Mouse (Mus musculus) neural tube, embryonic 13.5 days (tissue): ENCODE measurements around the gene Nt5e. TPM values are rescaled to one million over a fixed set of nuclear protein-coding genes. Genes with fewer than 3 reads are reported as not detected.

Source experiments
- ATAC-seq: fragments of 200-750 bp; cut with Nextera tagmentation; 2 replicates; pipeline ENCODE4 v1.8.0; 2017; ENCODE audit warnings: low read depth, mild to moderate bottlenecking, moderate TSS enrichment, moderate library complexity
- H3K27ac ChIP-seq: fragments of 300-500 bp; sonication (generic); replicated peaks from 2 replicates; pipeline ENCODE4 v1.5.1; 2015; ENCODE audit warnings: moderate library complexity, mild to moderate bottlenecking, inconsistent platforms
- H3K27me3 ChIP-seq: fragments of 300-500 bp; sonication (generic); 2 replicates; pipeline ENCODE4 v1.6.1; 2015; ENCODE audit warnings: mild to moderate bottlenecking, inconsistent platforms
- H3K36me3 ChIP-seq: fragments of 300-500 bp; sonication (generic); 2 replicates; pipeline ENCODE4 v1.6.1; 2015; ENCODE audit warnings: mild to moderate bottlenecking, inconsistent platforms
- H3K4me1 ChIP-seq: fragments of 300-500 bp; sonication (generic); replicated peaks from 2 replicates; pipeline ENCODE4 v1.6.1; 2015; ENCODE audit warnings: inconsistent platforms
- H3K4me2 ChIP-seq: fragments of 300-500 bp; sonication (generic); 2 replicates; pipeline ENCODE4 v1.6.1; 2015; ENCODE audit warnings: inconsistent platforms, mild to moderate bottlenecking, moderate library complexity
- H3K4me3 ChIP-seq: fragments of 300-500 bp; sonication (generic); 2 replicates; pipeline ENCODE4 v1.5.1; 2015; ENCODE audit warnings: mild to moderate bottlenecking, inconsistent platforms
- H3K9ac ChIP-seq: fragments of 300-500 bp; sonication (generic); 2 replicates; pipeline ENCODE4 v1.6.1; 2015; ENCODE audit warnings: moderate library complexity, mild to moderate bottlenecking, inconsistent platforms
- H3K9me3 ChIP-seq: fragments of 300-500 bp; sonication (generic); 2 replicates; pipeline ENCODE4 v1.6.1; 2016; ENCODE audit warnings: inconsistent platforms
- WGBS: fragments of 180-500 bp; shearing (Covaris S2); methylation state at CpG from one replicate; pipeline ENCODE4 v1.1.7; 2015; 5-methylcytosine and 5-hydroxymethylcytosine counted together
- polyA plus RNA-seq: library from polyadenylated mRNA; unstranded; fragments of >200 nt; fragmentation: Nextera tagmentation; extraction: Ambion mirVana; gene quantifications from 2 replicates; pipeline ENCODE4 v1.2.1, GENCODE M21; 2015

Gene Nt5e
- polyA plus RNA-seq, 1 experiment from 2014 or later: 0.87 TPM

GRCm38 (mm10) chr9:88367751-88368150 is 40.8 kb downstream of the Nt5e start:
- ATAC-seq: no peak
- H3K4me1 ChIP-seq: no peaks in the 10 kb centered on the region
- no peak overlapping the region for H3K27ac ChIP-seq
- no peak overlapping the region for H3K9ac ChIP-seq
- no peak overlapping the region for H3K4me3 ChIP-seq
- 68% methylated on average over 1 of the region's 1 CpGs for WGBS
- H3K27me3 ChIP-seq: no peaks in the 10 kb centered on the region
- no peak overlapping the region for H3K4me2 ChIP-seq
- no peaks in the 10 kb centered on the region for H3K9me3 ChIP-seq
- no peaks in the 10 kb centered on the region for H3K36me3 ChIP-seq

GRCm38 (mm10) chr9:88368476-88368875 is 41.5 kb downstream of the Nt5e start:
- H3K4me1 ChIP-seq: no peaks in the 10 kb centered on the region
- no peaks in the 10 kb centered on the region for H3K27me3 ChIP-seq
- H3K4me3 ChIP-seq: no peak overlapping the region
- H3K9me3 ChIP-seq: no peaks in the 10 kb centered on the region
- H3K9ac ChIP-seq: no peak overlapping the region
- no peak for ATAC-seq
- 93% methylated on average over 5 of the region's 5 CpGs for WGBS
- H3K36me3 ChIP-seq: no peaks in the 10 kb centered on the region
- H3K27ac ChIP-seq: no peak overlapping the region
- H3K4me2 ChIP-seq: no peak overlapping the region

GRCm38 (mm10) chr9:88369666-88370065 is 42.7 kb downstream of the Nt5e start:
- no peak overlapping the region for H3K27ac ChIP-seq
- H3K36me3 ChIP-seq: 0 out of 2 replicates have a peak, but pooled peaks cover 1% of the 10 kb centered on the region
- H3K9ac ChIP-seq: no peak overlapping the region
- 93% methylated on average over 2 of the region's 2 CpGs for WGBS
- no peaks in the 10 kb centered on the region for H3K4me1 ChIP-seq
- no peak overlapping the region for H3K4me3 ChIP-seq
- H3K4me2 ChIP-seq: no peak overlapping the region
- H3K27me3 ChIP-seq: no peaks in the 10 kb centered on the region
- no peak for ATAC-seq
- H3K9me3 ChIP-seq: no peaks in the 10 kb centered on the region

- Histone ChIP-seq H3K4me2 (no peak overlapping the region), H3K9ac (no peak overlapping the region), H3K27ac (no peak overlapping the region), H3K36me3 (peaks cover 5% of the 10 kb centered on the region; the same call in 1 of the 2 replicates), H3K4me1 (no peaks in the 10 kb centered on the region), H3K9me3 (no peaks in the 10 kb centered on the region), H3K4me3 (no peak overlapping the region), H3K27me3 (no peaks in the 10 kb centered on the region)
- no peak for ATAC-seq
- WGBS: 91% methylated on average over 2 of the region's 2 CpGs
Observed at GRCm38 (mm10) chr9:88371201-88371600, 44.2 kb downstream of the Nt5e start.

- H3K36me3 ChIP-seq: peaks cover 8% of the 10 kb centered on the region; the same call in 1 of the 2 replicates
- no peaks in the 10 kb centered on the region for H3K27me3 ChIP-seq
- no peak for ATAC-seq
- H3K4me1 ChIP-seq: no peaks in the 10 kb centered on the region
- 82% methylated on average over 2 of the region's 2 CpGs for WGBS
- no peak overlapping the region for H3K27ac ChIP-seq
- H3K4me3 ChIP-seq: no peak overlapping the region
- no peak overlapping the region for H3K4me2 ChIP-seq
- no peak overlapping the region for H3K9ac ChIP-seq
- H3K9me3 ChIP-seq: no peaks in the 10 kb centered on the region
Observed at GRCm38 (mm10) chr9:88373001-88373400, 46.0 kb downstream of the Nt5e start.

- peaks cover 37% of the 10 kb centered on the region for H3K36me3 ChIP-seq
- H3K9ac ChIP-seq: no peak overlapping the region
- no peak overlapping the region for H3K4me2 ChIP-seq
- H3K27me3 ChIP-seq: no peaks in the 10 kb centered on the region
- no peaks in the 10 kb centered on the region for H3K4me1 ChIP-seq
- no peak for ATAC-seq
- WGBS: 84% methylated on average over 5 of the region's 5 CpGs
- H3K4me3 ChIP-seq: no peak overlapping the region
- no peaks in the 10 kb centered on the region for H3K9me3 ChIP-seq
- no peak overlapping the region for H3K27ac ChIP-seq
Observed at GRCm38 (mm10) chr9:88377483-88377882, 50.5 kb downstream of the Nt5e start.

- peaks cover 50% of the 10 kb centered on the region for H3K36me3 ChIP-seq
- no peak overlapping the region for H3K9ac ChIP-seq
- no peaks in the 10 kb centered on the region for H3K27me3 ChIP-seq
- 82% methylated on average over 3 of the region's 3 CpGs for WGBS
- ATAC-seq: no peak
- H3K27ac ChIP-seq: no peak overlapping the region
- H3K9me3 ChIP-seq: no peaks in the 10 kb centered on the region
- H3K4me1 ChIP-seq: no peaks in the 10 kb centered on the region
- H3K4me3 ChIP-seq: no peak overlapping the region
- no peak overlapping the region for H3K4me2 ChIP-seq
Observed at GRCm38 (mm10) chr9:88379057-88379456, 52.1 kb downstream of the Nt5e start.

- Histone ChIP-seq H3K4me1 (no peaks in the 10 kb centered on the region), H3K36me3 (peaks cover 51% of the 10 kb centered on the region), H3K9me3 (no peaks in the 10 kb centered on the region), H3K4me2 (no peak overlapping the region), H3K9ac (no peak overlapping the region), H3K27ac (no peak overlapping the region), H3K4me3 (no peak overlapping the region), H3K27me3 (no peaks in the 10 kb centered on the region)
- 81% methylated on average over 7 of the region's 7 CpGs for WGBS
- ATAC-seq: no peak
Observed at GRCm38 (mm10) chr9:88380076-88380475, 53.1 kb downstream of the Nt5e start.

GRCm38 (mm10) chr9:88380542-88380941 is 53.5 kb downstream of the Nt5e start:
- no peak overlapping the region for H3K9ac ChIP-seq
- 92% methylated on average over 1 of the region's 1 CpGs for WGBS
- no peak for ATAC-seq

GRCm38 (mm10) chr9:88388826-88389225 is 61.8 kb downstream of the Nt5e start:
- ATAC-seq: no peak
- Histone ChIP-seq H3K27ac (no peak overlapping the region), H3K9ac (no peak overlapping the region), H3K9me3 (no peaks in the 10 kb centered on the region), H3K4me3 (no peak overlapping the region), H3K27me3 (no peaks in the 10 kb centered on the region), H3K4me1 (no peaks in the 10 kb centered on the region), H3K4me2 (no peak overlapping the region), H3K36me3 (peaks cover 43% of the 10 kb centered on the region)
- WGBS: 70% methylated on average over 5 of the region's 5 CpGs

More at GRCm38 (mm10) chr9:88380542-88380941, 53.5 kb downstream of the Nt5e start:
- Histone ChIP-seq H3K4me3 (no peak overlapping the region), H3K9me3 (no peaks in the 10 kb centered on the region), H3K27ac (no peak overlapping the region), H3K36me3 (peaks cover 52% of the 10 kb centered on the region), H3K4me1 (no peaks in the 10 kb centered on the region), H3K4me2 (no peak overlapping the region), H3K27me3 (no peaks in the 10 kb centered on the region)

- H3K4me2 ChIP-seq: no peak overlapping the region
- ATAC-seq: no peak
- no peak overlapping the region for H3K4me3 ChIP-seq
- WGBS: 66% methylated on average over 8 of the region's 8 CpGs
- H3K9me3 ChIP-seq: no peaks in the 10 kb centered on the region
- no peaks in the 10 kb centered on the region for H3K27me3 ChIP-seq
- no peak overlapping the region for H3K9ac ChIP-seq
- no peak overlapping the region for H3K27ac ChIP-seq
- H3K36me3 ChIP-seq: peaks cover 43% of the 10 kb centered on the region
- no peaks in the 10 kb centered on the region for H3K4me1 ChIP-seq
Observed at GRCm38 (mm10) chr9:88394852-88395251, 67.9 kb downstream of the Nt5e start.

- Histone ChIP-seq H3K4me1 (no peaks in the 10 kb centered on the region), H3K4me2 (no peak overlapping the region), H3K9ac (no peak overlapping the region), H3K9me3 (no peaks in the 10 kb centered on the region), H3K27me3 (no peaks in the 10 kb centered on the region), H3K4me3 (no peak overlapping the region), H3K36me3 (peaks cover 39% of the 10 kb centered on the region), H3K27ac (no peak overlapping the region)
- WGBS: 85% methylated on average over 1 of the region's 1 CpGs
- ATAC-seq: no peak
Observed at GRCm38 (mm10) chr9:88398461-88398860, 71.5 kb downstream of the Nt5e start.

GRCm38 (mm10) chr9:88404088-88404487 is 77.1 kb downstream of the Nt5e start:
- 69% methylated on average over 10 of the region's 10 CpGs for WGBS

More at GRCm38 (mm10) chr9:88404088-88404487, 77.1 kb downstream of the Nt5e start:
- H3K4me3 ChIP-seq: no peak overlapping the region
- no peak overlapping the region for H3K27ac ChIP-seq
- H3K27me3 ChIP-seq: no peaks in the 10 kb centered on the region
- ATAC-seq: no peak
- no peak overlapping the region for H3K4me2 ChIP-seq
- peaks cover 23% of the 10 kb centered on the region for H3K36me3 ChIP-seq
- H3K9ac ChIP-seq: no peak overlapping the region
- H3K9me3 ChIP-seq: no peaks in the 10 kb centered on the region
- H3K4me1 ChIP-seq: no peaks in the 10 kb centered on the region
